Mouse (Mus musculus): ENCODE measurements around the gene Mcrs1. TPM values are rescaled to one million over a fixed set of nuclear protein-coding genes. Genes with fewer than 3 reads are reported as not detected.

Mcrs1 gene
- polyA plus RNA-seq, 1 experiment from 2014 or later: 181 TPM

GRCm38 (mm10) chr15:99234326-99235010 is 17.3 kb downstream of the Mcrs1 start:
- no peaks in the 10 kb centered on the region for H3K9me3 ChIP-seq (ENCODE audit: low read length)
- peaks cover 23% of the 10 kb centered on the region for H3K27me3 ChIP-seq (ENCODE audit: insufficient read depth, low read length)
- no peaks in the 10 kb centered on the region for H3K36me3 ChIP-seq (ENCODE audit: insufficient read depth, low read length)
- ATAC-seq (ENCODE audit: low FRiP score, low TSS enrichment): no peak
- no peak overlapping the region for H3K9ac ChIP-seq (replicated peaks; ENCODE audit: low read length)
- H3K4me3 ChIP-seq (ENCODE audit: low read length): no peak overlapping the region
- H3K4me2 ChIP-seq (replicated peaks; ENCODE audit: low read depth, low read length): no peak overlapping the region
- 0 out of 2 replicates have a peak, but pooled peaks cover 5% of the 10 kb centered on the region for H3K4me1 ChIP-seq (ENCODE audit: insufficient read depth, low read length)
- no peak overlapping the region for H3K27ac ChIP-seq (ENCODE audit: low read length)
- WGBS: 59% methylated on average over 12 of the region's 12 CpGs

GRCm38 (mm10) chr15:99233719-99234118 is 18.0 kb downstream of the Mcrs1 start:
- Histone ChIP-seq H3K9me3 (ENCODE audit: low read length) (no peaks in the 10 kb centered on the region), H3K36me3 (ENCODE audit: insufficient read depth, low read length) (no peaks in the 10 kb centered on the region), H3K4me1 (ENCODE audit: insufficient read depth, low read length) (0 out of 2 replicates have a peak, but pooled peaks cover 5% of the 10 kb centered on the region), H3K4me3 (ENCODE audit: low read length) (no peak overlapping the region), H3K27ac (ENCODE audit: low read length) (no peak overlapping the region), H3K4me2 (replicated peaks; ENCODE audit: low read depth, low read length) (no peak overlapping the region), H3K27me3 (ENCODE audit: insufficient read depth, low read length) (peaks cover 28% of the 10 kb centered on the region), H3K9ac (replicated peaks; ENCODE audit: low read length) (no peak overlapping the region)
- WGBS: 51% methylated on average over 17 of the region's 17 CpGs
- ATAC-seq (ENCODE audit: low FRiP score, low TSS enrichment): no peak

- Histone ChIP-seq H3K9me3 (ENCODE audit: low read length) (no peaks in the 10 kb centered on the region), H3K27ac (ENCODE audit: low read length) (no peak overlapping the region), H3K4me1 (ENCODE audit: insufficient read depth, low read length) (0 out of 2 replicates have a peak, but pooled peaks cover 5% of the 10 kb centered on the region), H3K27me3 (ENCODE audit: insufficient read depth, low read length) (peaks cover 46% of the 10 kb centered on the region), H3K4me2 (replicated peaks; ENCODE audit: low read depth, low read length) (no peak overlapping the region), H3K4me3 (ENCODE audit: low read length) (no peak overlapping the region), H3K9ac (replicated peaks; ENCODE audit: low read length) (no peak overlapping the region), H3K36me3 (ENCODE audit: insufficient read depth, low read length) (no peaks in the 10 kb centered on the region)
- no peak for ATAC-seq (ENCODE audit: low FRiP score, low TSS enrichment)
- 74% methylated on average over 10 of the region's 10 CpGs for WGBS
These were observed 19.8 kb downstream of the Mcrs1 start for GRCm38 (mm10) chr15:99231998-99232397.

GRCm38 (mm10) chr15:99226090-99226489 is 25.7 kb downstream of the Mcrs1 start:
- Histone ChIP-seq H3K36me3 (ENCODE audit: insufficient read depth, low read length) (no peaks in the 10 kb centered on the region), H3K9ac (replicated peaks; ENCODE audit: low read length) (no peak overlapping the region), H3K4me3 (ENCODE audit: low read length) (no peak overlapping the region), H3K27ac (ENCODE audit: low read length) (no peak overlapping the region), H3K4me2 (replicated peaks; ENCODE audit: low read depth, low read length) (no peak overlapping the region), H3K4me1 (ENCODE audit: insufficient read depth, low read length) (peaks cover 36% of the 10 kb centered on the region), H3K9me3 (ENCODE audit: low read length) (no peaks in the 10 kb centered on the region), H3K27me3 (ENCODE audit: insufficient read depth, low read length) (peaks cover 90% of the 10 kb centered on the region)
- WGBS: 21% methylated on average over 14 of the region's 14 CpGs
- no peak for ATAC-seq (ENCODE audit: low FRiP score, low TSS enrichment)

GRCm38 (mm10) chr15:99225081-99225810 is 26.5 kb downstream of the Mcrs1 start:
- no peak for ATAC-seq (ENCODE audit: low FRiP score, low TSS enrichment)
- Histone ChIP-seq H3K27ac (ENCODE audit: low read length) (no peak overlapping the region), H3K4me3 (ENCODE audit: low read length) (peak overlapping the region; percentile 54), H3K27me3 (ENCODE audit: insufficient read depth, low read length) (peaks cover 93% of the 10 kb centered on the region), H3K4me1 (ENCODE audit: insufficient read depth, low read length) (peaks cover 36% of the 10 kb centered on the region), H3K9ac (replicated peaks; ENCODE audit: low read length) (no peak overlapping the region), H3K9me3 (ENCODE audit: low read length) (no peaks in the 10 kb centered on the region), H3K36me3 (ENCODE audit: insufficient read depth, low read length) (no peaks in the 10 kb centered on the region), H3K4me2 (replicated peaks; ENCODE audit: low read depth, low read length) (peak overlapping the region; percentile 68)
- under 1% methylated on average over 22 of the region's 22 CpGs for WGBS

GRCm38 (mm10) chr15:99224208-99224911 is 27.4 kb downstream of the Mcrs1 start, which contains the start of gene Kcnh3:
TSS of gene Kcnh3 (plus strand) at chr15:99224861.
- Histone ChIP-seq H3K4me3 (ENCODE audit: low read length) (peak within 1 kb of the TSS; percentile 54), H3K9ac (replicated peaks; ENCODE audit: low read length) (peak within 1 kb of the TSS; percentile 59), H3K4me1 (ENCODE audit: insufficient read depth, low read length) (peaks cover 36% of the 10 kb centered on the region), H3K27ac (ENCODE audit: low read length) (no peak within 1 kb of the TSS), H3K4me2 (replicated peaks; ENCODE audit: low read depth, low read length) (peak within 1 kb of the TSS; percentile 68), H3K36me3 (ENCODE audit: insufficient read depth, low read length) (no peaks in the 10 kb centered on the region), H3K9me3 (ENCODE audit: low read length) (no peaks in the 10 kb centered on the region), H3K27me3 (ENCODE audit: insufficient read depth, low read length) (peaks cover 93% of the 10 kb centered on the region)
- ATAC-seq (ENCODE audit: low FRiP score, low TSS enrichment): peak; percentile 46
- under 1% methylated on average over 50 of the region's 66 CpGs for WGBS

- WGBS: under 1% methylated on average over 41 of the region's 46 CpGs
These were observed 28.1 kb downstream of the Mcrs1 start for GRCm38 (mm10) chr15:99223585-99224207.

GRCm38 (mm10) chr15:99222794-99223584 is 28.8 kb downstream of the Mcrs1 start:
- H3K27ac ChIP-seq (ENCODE audit: low read length): no peak overlapping the region
- H3K4me3 ChIP-seq (ENCODE audit: low read length): peak overlapping the region; percentile 54
- no peaks in the 10 kb centered on the region for H3K9me3 ChIP-seq (ENCODE audit: low read length)
- 7% methylated on average over 18 of the region's 18 CpGs for WGBS
- peak overlapping the region; percentile 68 for H3K4me2 ChIP-seq (replicated peaks; ENCODE audit: low read depth, low read length)
- peaks cover 36% of the 10 kb centered on the region for H3K4me1 ChIP-seq (ENCODE audit: insufficient read depth, low read length)
- ATAC-seq (ENCODE audit: low FRiP score, low TSS enrichment): no peak
- peaks cover 82% of the 10 kb centered on the region for H3K27me3 ChIP-seq (ENCODE audit: insufficient read depth, low read length)
- peak overlapping the region; percentile 59; the same call in 1 of the 2 replicates for H3K9ac ChIP-seq (replicated peaks; ENCODE audit: low read length)
- no peaks in the 10 kb centered on the region for H3K36me3 ChIP-seq (ENCODE audit: insufficient read depth, low read length)

More at GRCm38 (mm10) chr15:99223585-99224207, 28.1 kb downstream of the Mcrs1 start:
- Histone ChIP-seq H3K4me1 (ENCODE audit: insufficient read depth, low read length) (peaks cover 36% of the 10 kb centered on the region), H3K4me2 (replicated peaks; ENCODE audit: low read depth, low read length) (peak overlapping the region; percentile 68), H3K27ac (ENCODE audit: low read length) (no peak overlapping the region), H3K36me3 (ENCODE audit: insufficient read depth, low read length) (no peaks in the 10 kb centered on the region), H3K9me3 (ENCODE audit: low read length) (no peaks in the 10 kb centered on the region), H3K27me3 (ENCODE audit: insufficient read depth, low read length) (peaks cover 89% of the 10 kb centered on the region), H3K4me3 (ENCODE audit: low read length) (peak overlapping the region; percentile 54), H3K9ac (replicated peaks; ENCODE audit: low read length) (peak overlapping the region; percentile 59)
- ATAC-seq (ENCODE audit: low FRiP score, low TSS enrichment): no peak

All from kidney, embryonic 16.5 days (tissue).